Mouse (Mus musculus): ENCODE data around the gene Aqp7. TPM values are rescaled to one million over a fixed set of nuclear protein-coding genes. Genes with fewer than 3 reads are reported as not detected.
A peak's percentile ranks its signal among the peaks of the same experiment; 100 is the strongest.

Gene Aqp7
- total and polyA plus RNA-seq, 2 experiments from 2014 or later = not detected

DNA sequence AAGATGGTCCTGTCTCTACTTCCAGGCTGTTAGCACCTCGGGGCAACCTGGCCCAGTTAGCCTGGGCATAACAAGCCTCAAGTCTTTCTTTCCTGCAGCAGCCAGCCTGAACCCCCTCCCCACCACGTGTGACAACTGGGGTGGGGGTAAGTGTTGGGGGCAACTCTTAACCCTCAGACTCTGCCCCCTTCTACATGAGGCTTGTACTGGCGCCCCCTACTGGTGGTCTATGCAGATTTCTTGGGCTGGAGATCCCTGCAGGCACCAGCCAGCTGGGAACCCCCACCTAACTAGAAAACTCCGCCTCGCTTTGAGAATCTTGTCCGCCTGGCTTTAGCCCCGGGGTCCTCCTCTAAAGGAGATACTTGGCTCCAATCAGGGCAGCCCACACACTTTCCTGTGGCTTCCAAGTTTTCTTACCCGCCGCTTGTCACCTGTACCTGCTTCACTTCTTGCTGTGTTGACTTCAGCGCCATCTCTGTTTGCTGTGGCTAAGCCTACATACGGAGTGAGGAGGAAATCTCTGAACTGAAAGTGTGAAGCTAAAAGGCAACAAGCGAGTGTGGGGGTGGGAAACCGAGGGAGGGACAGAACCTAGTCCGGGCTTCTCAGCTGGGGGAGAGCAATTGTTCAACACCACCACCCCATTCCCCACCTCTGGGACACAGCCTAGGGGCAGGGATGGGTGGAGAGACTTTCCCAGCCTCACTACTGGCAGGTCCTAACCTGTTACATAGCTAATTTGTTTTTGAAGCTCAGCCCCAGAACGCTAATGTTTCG is 16.1 kb upstream of the Aqp7 start:
- Histone ChIP-seq H3K4me1 (ENCODE audit: insufficient read depth, low read length) (no peaks in the 10 kb centered on the region), H3K9me3 (ENCODE audit: low read length) (no peaks in the 10 kb centered on the region), H3K27me3 (ENCODE audit: insufficient read depth, low read length) (no peaks in the 10 kb centered on the region), H3K4me3 (ENCODE audit: low read depth, low read length) (no peak overlapping the region), H3K4me2 (ENCODE audit: low read depth, low read length, poor library complexity, severe bottlenecking) (peak overlapping the region; percentile 5; the same call in 1 of the 2 replicates), H3K36me3 (ENCODE audit: insufficient read depth, low read length) (no peaks in the 10 kb centered on the region), H3K27ac (ENCODE audit: low read depth, low read length) (no peak overlapping the region), H3K9ac (replicated peaks; ENCODE audit: low read length, poor library complexity, severe bottlenecking) (no peak overlapping the region)
- DNase-seq (ENCODE audit: low spot score) = no peak
- TF ChIP-seq CTCF (IDR thresholded peaks at IDR 0.05) = peak; percentile 41
- 24% methylated on average over 16 of the region's 16 CpGs for WGBS
- ATAC-seq (ENCODE audit: low FRiP score) = no peak

DNA sequence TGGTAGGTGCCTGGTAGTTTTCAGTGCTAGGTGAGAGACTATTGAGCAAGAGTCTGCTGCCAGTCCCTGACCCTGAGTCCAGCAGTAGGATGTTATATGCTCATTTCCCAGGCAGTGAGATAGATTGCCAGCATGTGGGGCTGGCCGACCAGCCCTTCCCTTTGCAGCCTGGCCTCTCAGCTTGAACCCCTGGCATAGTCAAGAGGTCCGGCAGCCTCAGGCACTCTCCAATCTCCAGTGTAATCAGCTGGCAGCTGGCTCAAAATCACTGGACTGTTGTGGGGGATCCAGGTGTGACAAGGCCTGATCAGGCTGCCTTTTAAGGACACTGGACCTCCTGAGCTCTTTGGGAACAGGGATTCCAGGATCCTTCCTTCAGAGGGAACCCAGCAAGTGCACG is 15.4 kb upstream of the Aqp7 start:
- Histone ChIP-seq H3K9ac (replicated peaks; ENCODE audit: low read length, poor library complexity, severe bottlenecking) (no peak overlapping the region), H3K9me3 (ENCODE audit: low read length) (no peaks in the 10 kb centered on the region), H3K27ac (ENCODE audit: low read depth, low read length) (no peak overlapping the region), H3K4me2 (ENCODE audit: low read depth, low read length, poor library complexity, severe bottlenecking) (no peak overlapping the region), H3K4me3 (ENCODE audit: low read depth, low read length) (no peak overlapping the region), H3K36me3 (ENCODE audit: insufficient read depth, low read length) (no peaks in the 10 kb centered on the region), H3K4me1 (ENCODE audit: insufficient read depth, low read length) (no peaks in the 10 kb centered on the region), H3K27me3 (ENCODE audit: insufficient read depth, low read length) (no peaks in the 10 kb centered on the region)
- WGBS = 62% methylated on average over 3 of the region's 3 CpGs
- no peak for TF ChIP-seq CTCF (IDR thresholded peaks at IDR 0.05)
- no peak for ATAC-seq (ENCODE audit: low FRiP score)
- DNase-seq (ENCODE audit: low spot score) = no peak

DNA sequence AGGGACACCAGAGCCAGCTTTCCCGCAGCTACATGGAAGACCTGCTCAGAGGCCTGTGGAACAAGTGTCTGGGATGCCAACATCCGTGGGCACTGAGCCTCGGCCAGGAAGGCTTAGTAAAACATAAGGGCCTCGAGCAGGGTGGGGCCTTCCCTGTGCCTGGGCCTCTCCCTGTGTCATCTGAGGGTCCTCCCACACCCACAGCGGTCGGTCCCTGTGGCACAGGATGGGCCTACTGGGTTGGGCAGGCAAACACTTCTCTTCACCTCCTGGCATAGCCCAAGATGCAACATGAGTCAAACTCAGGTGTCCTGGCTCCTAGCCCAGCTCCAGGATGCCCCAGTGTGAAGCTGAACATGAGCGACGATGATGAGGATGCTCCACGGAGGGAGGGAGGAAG is 9.4 kb upstream of the Aqp7 start:
- WGBS = 74% methylated on average over 8 of the region's 9 CpGs
- DNase-seq (ENCODE audit: low spot score) (no peak), ATAC-seq (ENCODE audit: low FRiP score) (no peak)
- no peaks in the 10 kb centered on the region for H3K36me3 ChIP-seq (ENCODE audit: insufficient read depth, low read length)
- no peaks in the 10 kb centered on the region for H3K9me3 ChIP-seq (ENCODE audit: low read length)
- no peak for TF ChIP-seq CTCF (IDR thresholded peaks at IDR 0.05)
- no peak overlapping the region for H3K27ac ChIP-seq (ENCODE audit: low read depth, low read length)
- H3K4me3 ChIP-seq (ENCODE audit: low read depth, low read length) = no peak overlapping the region
- no peaks in the 10 kb centered on the region for H3K4me1 ChIP-seq (ENCODE audit: insufficient read depth, low read length)
- no peak overlapping the region for H3K4me2 ChIP-seq (ENCODE audit: low read depth, low read length, poor library complexity, severe bottlenecking)
- H3K27me3 ChIP-seq (ENCODE audit: insufficient read depth, low read length) = no peaks in the 10 kb centered on the region
- no peak overlapping the region for H3K9ac ChIP-seq (replicated peaks; ENCODE audit: low read length, poor library complexity, severe bottlenecking)

DNA sequence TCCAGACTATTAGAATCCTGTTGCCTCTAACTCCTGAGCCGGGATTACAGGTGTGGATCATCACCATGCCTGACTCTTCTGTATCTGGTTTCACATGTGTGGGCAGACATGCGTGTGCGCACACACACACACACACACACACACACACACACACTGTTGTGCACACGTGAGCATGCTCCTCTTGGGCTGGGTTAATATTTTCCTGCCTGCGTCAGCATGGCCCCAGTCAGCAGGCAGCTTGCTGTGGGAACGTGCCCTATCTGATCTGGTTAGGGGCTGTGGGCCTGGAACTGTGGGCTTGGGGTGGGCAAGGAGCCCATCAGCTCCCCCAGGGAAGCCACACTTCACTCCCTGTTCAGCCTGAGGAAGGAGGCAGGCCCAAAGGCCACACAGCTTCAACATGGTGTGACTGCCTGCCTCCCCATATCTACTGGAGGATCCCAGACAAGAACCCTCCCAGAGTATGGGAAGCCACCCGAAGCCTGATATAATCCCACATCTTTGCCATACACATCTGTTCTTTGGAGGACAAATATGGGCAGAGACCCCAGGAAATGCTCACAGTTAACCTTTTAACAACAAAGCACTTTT is 8.9 kb upstream of the Aqp7 start:
- H3K9ac ChIP-seq (replicated peaks; ENCODE audit: low read length, poor library complexity, severe bottlenecking) = no peak overlapping the region
- WGBS = 67% methylated on average over 7 of the region's 7 CpGs
- TF ChIP-seq CTCF (IDR thresholded peaks at IDR 0.05) = no peak

DNA sequence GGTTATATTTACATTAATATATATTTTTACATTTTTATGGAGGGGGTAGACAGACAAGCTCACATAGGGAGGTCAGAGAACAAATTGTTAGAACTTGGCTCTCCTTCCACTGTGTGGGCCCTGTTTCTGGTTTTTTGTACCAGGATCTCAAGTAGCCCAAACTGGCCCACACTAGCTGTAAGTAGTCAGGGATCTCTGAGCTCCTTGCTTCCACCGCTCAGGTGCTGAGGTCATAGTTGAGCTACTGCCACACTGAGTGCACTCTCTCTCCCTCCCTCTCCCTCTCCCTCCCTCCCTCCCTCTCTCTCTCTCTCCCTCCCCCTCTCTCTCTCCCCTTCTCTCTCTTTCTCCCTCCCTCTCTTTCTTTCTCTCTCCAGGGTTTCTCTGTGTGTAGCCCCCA is 8.3 kb upstream of the Aqp7 start:
- H3K4me1 ChIP-seq (ENCODE audit: insufficient read depth, low read length) = no peaks in the 10 kb centered on the region
- no peak overlapping the region for H3K4me3 ChIP-seq (ENCODE audit: low read depth, low read length)
- H3K27me3 ChIP-seq (ENCODE audit: insufficient read depth, low read length) = no peaks in the 10 kb centered on the region
- no peak for DNase-seq (ENCODE audit: low spot score)
- no peak for ATAC-seq (ENCODE audit: low FRiP score)
- no peak overlapping the region for H3K4me2 ChIP-seq (ENCODE audit: low read depth, low read length, poor library complexity, severe bottlenecking)
- 65% methylated on average over 1 of the region's 1 CpGs for WGBS
- no peak overlapping the region for H3K27ac ChIP-seq (ENCODE audit: low read depth, low read length)
- no peak overlapping the region for H3K9ac ChIP-seq (replicated peaks; ENCODE audit: low read length, poor library complexity, severe bottlenecking)
- TF ChIP-seq CTCF (IDR thresholded peaks at IDR 0.05) = no peak
- no peaks in the 10 kb centered on the region for H3K36me3 ChIP-seq (ENCODE audit: insufficient read depth, low read length)
- no peaks in the 10 kb centered on the region for H3K9me3 ChIP-seq (ENCODE audit: low read length)

More for the DNA sequence above, 8.9 kb upstream of the Aqp7 start:
- Histone ChIP-seq H3K9me3 (ENCODE audit: low read length) (no peaks in the 10 kb centered on the region), H3K27me3 (ENCODE audit: insufficient read depth, low read length) (no peaks in the 10 kb centered on the region), H3K4me1 (ENCODE audit: insufficient read depth, low read length) (no peaks in the 10 kb centered on the region), H3K4me2 (ENCODE audit: low read depth, low read length, poor library complexity, severe bottlenecking) (no peak overlapping the region), H3K4me3 (ENCODE audit: low read depth, low read length) (no peak overlapping the region), H3K36me3 (ENCODE audit: insufficient read depth, low read length) (no peaks in the 10 kb centered on the region), H3K27ac (ENCODE audit: low read depth, low read length) (no peak overlapping the region)
- no peak for ATAC-seq (ENCODE audit: low FRiP score)
- no peak for DNase-seq (ENCODE audit: low spot score)

DNA sequence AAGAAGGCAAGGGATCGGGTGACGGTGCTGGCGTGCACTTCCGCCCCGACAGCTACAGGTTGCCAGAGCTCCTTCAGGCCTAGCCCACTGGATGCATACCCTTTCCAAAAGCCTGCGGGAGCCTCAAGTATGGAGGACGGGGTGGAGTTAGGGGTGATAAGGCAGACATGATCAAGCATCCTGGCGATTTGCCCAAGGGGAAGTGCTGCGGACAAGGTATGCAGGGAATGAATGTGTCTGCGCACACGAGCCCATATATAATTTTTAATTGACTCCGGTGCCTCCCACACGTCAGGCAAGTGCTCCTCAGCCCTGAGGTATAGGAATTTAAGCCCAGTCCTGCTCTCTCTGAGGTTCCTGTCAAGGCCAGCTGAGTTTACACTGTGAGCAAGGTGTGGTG is 7.2 kb upstream of the Aqp7 start:
- Histone ChIP-seq H3K9me3 (ENCODE audit: low read length) (no peaks in the 10 kb centered on the region), H3K27me3 (ENCODE audit: insufficient read depth, low read length) (no peaks in the 10 kb centered on the region), H3K4me3 (ENCODE audit: low read depth, low read length) (no peak overlapping the region), H3K9ac (replicated peaks; ENCODE audit: low read length, poor library complexity, severe bottlenecking) (no peak overlapping the region), H3K36me3 (ENCODE audit: insufficient read depth, low read length) (no peaks in the 10 kb centered on the region), H3K27ac (ENCODE audit: low read depth, low read length) (no peak overlapping the region), H3K4me2 (ENCODE audit: low read depth, low read length, poor library complexity, severe bottlenecking) (no peak overlapping the region), H3K4me1 (ENCODE audit: insufficient read depth, low read length) (no peaks in the 10 kb centered on the region)
- DNase-seq (ENCODE audit: low spot score) (no peak), ATAC-seq (ENCODE audit: low FRiP score) (no peak)
- WGBS = 86% methylated on average over 13 of the region's 13 CpGs
- no peak for TF ChIP-seq CTCF (IDR thresholded peaks at IDR 0.05)

All from midbrain, postnatal 0 days (tissue).